Mouse (Mus musculus): ENCODE results near the gene Tns2.

GRCm38 (mm10) chr15:102149561-102149960 lies 49.3 kb downstream of the Tns2 start:
- TF ChIP-seq CTCF (IDR thresholded peaks at IDR 0.05; ENCODE audit: low read depth) (no peak), EP300 (IDR thresholded peaks at IDR 0.05; ENCODE audit: low read depth) (no peak)

All from liver, embryonic 14.5 days (tissue).